Comparison of ENCODE assay signal across 8 mouse cellular contexts in the genomic region with DNA sequence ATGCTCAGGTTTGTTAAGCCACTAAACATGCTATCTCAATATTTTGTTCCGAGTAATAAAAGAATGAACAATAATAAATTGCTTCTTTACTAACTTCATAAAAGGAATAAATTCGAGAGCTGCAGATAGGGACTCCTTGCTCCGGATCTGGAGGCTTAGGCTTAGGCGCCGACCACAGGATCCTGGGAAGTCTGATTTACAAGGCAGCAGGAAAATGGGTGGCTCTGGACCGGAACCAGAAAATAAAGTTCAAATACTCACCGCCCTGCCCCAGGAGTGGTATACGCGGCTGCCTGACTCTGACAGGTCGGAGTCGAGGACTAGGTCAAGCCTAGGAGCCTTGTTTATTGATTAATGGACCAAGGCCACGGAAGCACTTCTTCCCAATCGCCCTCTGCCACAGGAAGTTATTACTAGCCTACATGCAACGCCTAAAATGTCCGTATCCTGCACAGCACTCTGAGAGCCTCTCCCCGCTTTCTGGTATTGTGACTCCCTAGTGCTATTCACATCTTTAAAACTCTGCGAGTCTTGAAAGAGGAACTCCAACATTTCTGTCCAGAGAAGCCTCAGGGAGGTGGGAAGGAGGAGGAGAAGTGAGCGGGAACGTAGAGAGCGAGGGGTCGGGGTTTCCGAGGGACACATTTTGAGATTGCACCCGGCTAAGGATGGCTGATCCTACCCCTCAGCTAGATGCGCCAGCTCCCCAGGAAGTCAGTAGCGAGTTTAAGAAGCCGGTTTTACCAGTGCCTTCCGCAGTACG. TPM values are rescaled to one million over a fixed set of nuclear protein-coding genes. Genes with fewer than 3 reads are reported as not detected.
DNase-seq lines count a peak whose midpoint lies in the region; ATAC-seq and TF ChIP-seq lines count a peak whose summit lies in the region.

A gene (plus strand): TSS at position 642 of the 763 bp plus-strand sequence.

- H3K4me2 ChIP-seq in forebrain, embryonic 12.5 days, result peak within 1 kb of the TSS; percentile 75
- H3K4me2 ChIP-seq in heart, postnatal 0 days (ENCODE audit: low read depth, low read length), result peak within 1 kb of the TSS; percentile 100
- peak within 1 kb of the TSS; percentile 90 for H3K4me2 ChIP-seq in liver, embryonic 16.5 days (ENCODE audit: low read depth, low read length)
- peak within 1 kb of the TSS; percentile 100 for H3K4me2 ChIP-seq in neural tube, embryonic 13.5 days

- TF ChIP-seq CTCF in E14TG2a.4 (conservative IDR thresholded peaks at IDR 0.05; ENCODE audit: low read length), result no peak
- no peak for TF ChIP-seq CTCF in heart, postnatal 0 days (IDR thresholded peaks at IDR 0.05; ENCODE audit: low read depth)
- TF ChIP-seq CTCF in testis, adult 2 months (IDR thresholded peaks at IDR 0.05; ENCODE audit: control insufficient read depth, insufficient read depth, insufficient replicate concordance, low read depth, low read length), result no peak

- no peaks in the 10 kb centered on the region for H3K27me3 ChIP-seq in E14TG2a.4 (ENCODE audit: insufficient read depth, low read length)
- H3K27me3 ChIP-seq in forebrain, embryonic 12.5 days, result no peaks in the 10 kb centered on the region
- H3K27me3 ChIP-seq in heart, postnatal 0 days (ENCODE audit: control insufficient read depth, insufficient read depth, low read length), result no peaks in the 10 kb centered on the region
- H3K27me3 ChIP-seq in liver, embryonic 16.5 days (ENCODE audit: control insufficient read depth, insufficient read depth, low read depth, low read length), result no peaks in the 10 kb centered on the region
- H3K27me3 ChIP-seq in neural tube, embryonic 13.5 days, result no peaks in the 10 kb centered on the region
- no peaks in the 10 kb centered on the region for H3K27me3 ChIP-seq in testis, adult 2 months (ENCODE audit: control insufficient read depth, insufficient read depth, low read length)

- peak within 1 kb of the TSS; percentile 83 for H3K9ac ChIP-seq in forebrain, embryonic 12.5 days
- peak within 1 kb of the TSS; percentile 78 for H3K9ac ChIP-seq in heart, postnatal 0 days (replicated peaks; ENCODE audit: low read depth, low read length)
- H3K9ac ChIP-seq in liver, embryonic 16.5 days (ENCODE audit: low read depth, low read length), result peak within 1 kb of the TSS; percentile 86
- H3K9ac ChIP-seq in neural tube, embryonic 13.5 days, result peak within 1 kb of the TSS; percentile 91

- ATAC-seq in forebrain, embryonic 12.5 days (ENCODE audit: low FRiP score), result peak; percentile 83
- peak; percentile 84 for ATAC-seq in heart, postnatal 0 days (ENCODE audit: insufficient read depth, low read depth)
- peak; percentile 83 for ATAC-seq in liver, embryonic 16.5 days (ENCODE audit: low read depth)
- peak; percentile 94 for ATAC-seq in neural tube, embryonic 13.5 days (ENCODE audit: low read depth)

- WGBS in forebrain, embryonic 12.5 days, result under 1% methylated on average over 28 of the region's 28 CpGs
- WGBS in heart, postnatal 0 days, result under 1% methylated on average over 28 of the region's 28 CpGs
- WGBS in liver, embryonic 16.5 days (ENCODE audit: insufficient replicate concordance), result under 1% methylated on average over 28 of the region's 28 CpGs
- 1% methylated on average over 28 of the region's 28 CpGs for WGBS in neural tube, embryonic 13.5 days

- peaks cover 51% of the 10 kb centered on the region for H3K36me3 ChIP-seq in E14TG2a.4 (ENCODE audit: insufficient read depth, low read length)
- H3K36me3 ChIP-seq in forebrain, embryonic 12.5 days (replicated peaks), result peaks cover 37% of the 10 kb centered on the region
- H3K36me3 ChIP-seq in heart, postnatal 0 days (replicated peaks; ENCODE audit: control insufficient read depth, insufficient read depth, low read length), result peaks cover 27% of the 10 kb centered on the region
- H3K36me3 ChIP-seq in liver, embryonic 16.5 days (ENCODE audit: control insufficient read depth, insufficient read depth), result peaks cover 10% of the 10 kb centered on the region
- peaks cover 46% of the 10 kb centered on the region for H3K36me3 ChIP-seq in neural tube, embryonic 13.5 days
- H3K36me3 ChIP-seq in testis, adult 2 months (ENCODE audit: control insufficient read depth, insufficient read depth, low read length), result no peaks in the 10 kb centered on the region; the same call in 1 of the 2 replicates

- TF ChIP-seq POLR2A in testis, adult 2 months (IDR thresholded peaks at IDR 0.05; ENCODE audit: control insufficient read depth, low read depth, low read length), result peak; percentile 46; the same call in 1 of the 2 replicates

- H3K4me1 ChIP-seq in E14TG2a.4 (replicated peaks; ENCODE audit: low read depth, low read length), result peaks cover 38% of the 10 kb centered on the region
- peaks cover 25% of the 10 kb centered on the region for H3K4me1 ChIP-seq in forebrain, embryonic 12.5 days
- H3K4me1 ChIP-seq in heart, postnatal 0 days (ENCODE audit: control insufficient read depth, insufficient read depth), result peaks cover 21% of the 10 kb centered on the region
- H3K4me1 ChIP-seq in liver, embryonic 16.5 days (ENCODE audit: control insufficient read depth, low read depth, low read length), result peaks cover 13% of the 10 kb centered on the region
- peaks cover 33% of the 10 kb centered on the region for H3K4me1 ChIP-seq in neural tube, embryonic 13.5 days (replicated peaks)
- peaks cover 2% of the 10 kb centered on the region for H3K4me1 ChIP-seq in testis, adult 2 months (ENCODE audit: control insufficient read depth, insufficient read depth, low read length)

- no peak for TF ChIP-seq EP300 in heart, postnatal 0 days (IDR thresholded peaks at IDR 0.05; ENCODE audit: low read depth)

- peak within 1 kb of the TSS; percentile 87 for H3K27ac ChIP-seq in forebrain, embryonic 12.5 days
- H3K27ac ChIP-seq in heart, postnatal 0 days (ENCODE audit: low read depth), result peak within 1 kb of the TSS; percentile 77
- H3K27ac ChIP-seq in liver, embryonic 16.5 days (ENCODE audit: low read length), result peak within 1 kb of the TSS; percentile 31; the same call in 1 of the 2 replicates
- peak within 1 kb of the TSS; percentile 81 for H3K27ac ChIP-seq in neural tube, embryonic 13.5 days (replicated peaks)
- H3K27ac ChIP-seq in testis, adult 2 months (ENCODE audit: control insufficient read depth, insufficient read depth, low read depth, low read length), result peak within 1 kb of the TSS; percentile 79

- DNase-seq in c-Kit-positive CD71-positive TER-119-positive erythroid progenitor cells, embryonic 14.5 days (ENCODE audit: low spot score), result peak; percentile 82
- DNase-seq in heart, postnatal 0 days (ENCODE audit: low spot score), result peak; percentile 66
- peak; percentile 85 to 89 for DNase-seq in kidney, postnatal 4 days

- peak within 1 kb of the TSS; percentile 100 for H3K4me3 ChIP-seq in E14TG2a.4 (replicated peaks; ENCODE audit: low read length)
- peak within 1 kb of the TSS; percentile 98 for H3K4me3 ChIP-seq in forebrain, embryonic 12.5 days (replicated peaks)
- H3K4me3 ChIP-seq in heart, postnatal 0 days (ENCODE audit: low read depth, low read length), result peak within 1 kb of the TSS; percentile 92
- H3K4me3 ChIP-seq in liver, embryonic 16.5 days (ENCODE audit: low read depth, low read length), result peak within 1 kb of the TSS; percentile 91
- peak within 1 kb of the TSS; percentile 93 for H3K4me3 ChIP-seq in neural tube, embryonic 13.5 days
- H3K4me3 ChIP-seq in testis, adult 2 months (ENCODE audit: control insufficient read depth, low read depth, low read length), result peak within 1 kb of the TSS; percentile 96

- H3K9me3 ChIP-seq in E14TG2a.4 (ENCODE audit: low read length), result no peaks in the 10 kb centered on the region
- no peaks in the 10 kb centered on the region for H3K9me3 ChIP-seq in forebrain, embryonic 12.5 days
- no peaks in the 10 kb centered on the region for H3K9me3 ChIP-seq in heart, postnatal 0 days (replicated peaks; ENCODE audit: control insufficient read depth, low read length)
- no peaks in the 10 kb centered on the region for H3K9me3 ChIP-seq in liver, embryonic 16.5 days (replicated peaks; ENCODE audit: control insufficient read depth, low read length)
- H3K9me3 ChIP-seq in neural tube, embryonic 13.5 days, result no peaks in the 10 kb centered on the region

RNA-seq across cellular contexts. Expression of the gene that starts here (rescaled TPM):
- 33.6 and 34.0 TPM in 2 replicates for polyA plus RNA-seq in forebrain, embryonic 12.5 days (2016; fragmentation: Nextera tagmentation; extraction: Ambion mirVana)
- 7.6 and 19.9 TPM in 2 replicates for total RNA-seq in heart, postnatal 0 days (2014; rRNA removed; ENCODE audit: low replicate concordance)
- 14.3 and 14.4 TPM in 2 replicates for polyA plus RNA-seq in heart, postnatal 0 days (2015; fragmentation: Nextera tagmentation; extraction: Ambion mirVana)
- polyA plus RNA-seq in liver, embryonic 16.5 days (2015; fragmentation: Nextera tagmentation; extraction: Ambion mirVana), result 10.6 and 11.0 TPM in 2 replicates
- 32.0 and 39.7 TPM in 2 replicates for polyA plus RNA-seq in neural tube, embryonic 13.5 days (2015; fragmentation: Nextera tagmentation; extraction: Ambion mirVana)
- 15.1 and 16.9 TPM in 2 replicates for polyA plus RNA-seq in testis, adult 2 months (2012; rRNA removed)

Comparison
In these comparisons a context has a peak if more than half of its experiments do, and no peak if none do; other contexts are left out.
1. Peak in every context shown above with its lines: DNase-seq, ATAC-seq, H3K4me3 ChIP-seq and H3K27ac ChIP-seq.
2. H3K27ac ChIP-seq: peak in every context shown above with its lines; median percentile 87 in forebrain, embryonic 12.5 days; 81 in neural tube, embryonic 13.5 days; 79 in testis, adult 2 months; 77 in heart, postnatal 0 days; 31 in liver, embryonic 16.5 days.